Mouse (Mus musculus) MEL (cell line): Measurements from ENCODE around the gene Slc7a5. TPM values are rescaled to one million over a fixed set of nuclear protein-coding genes. Genes with fewer than 3 reads are reported as not detected.

Experiments used
- DNase-seq: peaks from one replicate; pipeline ENCODE4 v3.0.0; 2011; ENCODE audit warnings: low read depth, low spot score
- H3K27ac ChIP-seq: 2 replicates; pipeline ENCODE4 v1.5.1; 2012; ENCODE audit warnings: low read depth, mild to moderate bottlenecking, control low read depth, low read length, moderate library complexity; ENCODE audit not compliant: control insufficient read depth
- H3K27me3 ChIP-seq, 2 experiments: fragments of 150-350 bp in 1 of 2; sonication (generic) in 1 of 2; 2 replicates each; pipeline ENCODE4 v1.6.1; 2012; ENCODE audit warnings: low read length in 2 of 2, mild to moderate bottlenecking in 2 of 2, improper control_type of control experiment in 1 of 2, moderate library complexity in 1 of 2; ENCODE audit not compliant: insufficient read depth in 2 of 2, control insufficient read depth in 1 of 2
- H3K36me3 ChIP-seq, 2 experiments: 2 replicates each; pipeline ENCODE4 v1.6.1; 2012 to 2014; ENCODE audit warnings: low read length in 2 of 2, improper control_type of control experiment in 1 of 2, inconsistent platforms in 1 of 2, mild to moderate bottlenecking in 1 of 2; ENCODE audit not compliant: insufficient read depth in 2 of 2, control insufficient read depth in 1 of 2
- H3K4me1 ChIP-seq, 2 experiments: fragments of 150-350 bp in 1 of 2; sonication (generic) in 1 of 2; 2 replicates each; pipeline ENCODE4 v1.6.1; 2012; ENCODE audit warnings: low read length in 2 of 2, improper control_type of control experiment in 1 of 2, mild to moderate bottlenecking in 1 of 2; ENCODE audit not compliant: insufficient read depth in 2 of 2, control insufficient read depth in 1 of 2
- H3K4me3 ChIP-seq, 2 experiments: fragments of 150-350 bp in 1 of 2; sonication (generic) in 1 of 2; 2 replicates each; pipeline ENCODE4 v1.5.1; 2012; ENCODE audit warnings: low read depth in 2 of 2, low read length in 2 of 2, mild to moderate bottlenecking in 2 of 2, moderate library complexity in 2 of 2, control low read depth in 1 of 2, improper control_type of control experiment in 1 of 2; ENCODE audit not compliant: control insufficient read depth in 1 of 2, insufficient read depth in 1 of 2
- H3K79me2 ChIP-seq: 2 replicates; pipeline ENCODE4 v1.6.1; 2012; ENCODE audit warnings: mild to moderate bottlenecking, low read length, moderate library complexity; ENCODE audit not compliant: control insufficient read depth, poor library complexity, insufficient read depth
- H3K9ac ChIP-seq: 2 replicates; pipeline ENCODE4 v1.6.1; 2012; ENCODE audit warnings: low read depth, mild to moderate bottlenecking, control low read depth, low read length, moderate library complexity; ENCODE audit not compliant: control insufficient read depth, poor library complexity, severe bottlenecking
- H3K9me3 ChIP-seq: fragments of 150-350 bp; sonication (generic); replicated peaks from 2 replicates; pipeline ENCODE4 v1.6.1; 2012; ENCODE audit warnings: mild to moderate bottlenecking, low read length, improper control_type of control experiment, moderate library complexity; ENCODE audit not compliant: insufficient read depth
- BHLHE40 ChIP-seq: IDR thresholded peaks from 2 replicates; pipeline ENCODE4 v1.6.1; 2012; ENCODE audit warnings: low read depth, mild to moderate bottlenecking, inconsistent platforms, low read length, improper control_type of control experiment, borderline replicate concordance
- CHD1 ChIP-seq: IDR thresholded peaks from 2 replicates; pipeline ENCODE4 v1.6.1; 2012; ENCODE audit warnings: low read depth, mild to moderate bottlenecking, inconsistent platforms, low read length, improper control_type of control experiment
- CHD2 ChIP-seq: IDR thresholded peaks from 2 replicates; pipeline ENCODE4 v1.6.1; 2011; ENCODE audit warnings: low read length, improper control_type of control experiment
- CTCF ChIP-seq, 3 experiments: IDR thresholded peaks in 2 of 3; conservative IDR thresholded peaks in 1 of 3; 2 replicates each; pipeline ENCODE4 v1.5.1; 2011 to 2012; ENCODE audit warnings: low read length in 3 of 3, low read depth in 2 of 3, mild to moderate bottlenecking in 2 of 3, improper control_type of control experiment in 1 of 3, inconsistent platforms in 1 of 3, mixed read lengths in 1 of 3, moderate library complexity in 1 of 3; ENCODE audit not compliant: control insufficient read depth in 1 of 3, insufficient read depth in 1 of 3, poor library complexity in 1 of 3, severe bottlenecking in 1 of 3
- E2F4 ChIP-seq: IDR thresholded peaks from 2 replicates; pipeline ENCODE4 v1.6.1; 2011; ENCODE audit warnings: low read depth, low read length, improper control_type of control experiment, borderline replicate concordance
- ELF1 ChIP-seq: IDR thresholded peaks from 2 replicates; pipeline ENCODE4 v1.6.1; 2014; ENCODE audit warnings: low read depth, mild to moderate bottlenecking, inconsistent platforms, low read length, improper control_type of control experiment, moderate library complexity
- EP300 ChIP-seq, 2 experiments: IDR thresholded peaks; 2 replicates each; pipeline ENCODE4 v1.6.1; 2011; ENCODE audit warnings: improper control_type of control experiment in 2 of 2, low read length in 2 of 2, low read depth in 1 of 2, mild to moderate bottlenecking in 1 of 2
- ETS1 ChIP-seq: IDR thresholded peaks from 2 replicates; pipeline ENCODE4 v1.6.1; 2012; ENCODE audit warnings: low read depth, mild to moderate bottlenecking, inconsistent platforms, low read length, improper control_type of control experiment, moderate library complexity
- GABPA ChIP-seq: IDR thresholded peaks from 2 replicates; pipeline ENCODE4 v1.6.1; 2012; ENCODE audit warnings: low read depth, mild to moderate bottlenecking, inconsistent platforms, low read length, improper control_type of control experiment, moderate library complexity
- GATA1 ChIP-seq: IDR thresholded peaks from 2 replicates; pipeline ENCODE4 v1.6.1; 2011; ENCODE audit warnings: low read depth, low read length, improper control_type of control experiment
- HCFC1 ChIP-seq: IDR thresholded peaks from 2 replicates; pipeline ENCODE4 v1.6.1; 2012; ENCODE audit warnings: low read depth, mild to moderate bottlenecking, inconsistent platforms, low read length, improper control_type of control experiment, moderate library complexity
- JUND ChIP-seq: IDR thresholded peaks from 2 replicates; pipeline ENCODE4 v1.6.1; 2011; ENCODE audit warnings: low read depth, mild to moderate bottlenecking, improper control_type of control experiment, low read length
- KAT2A ChIP-seq: conservative IDR thresholded peaks from 2 replicates; pipeline ENCODE4 v1.6.1; 2012; ENCODE audit warnings: low read depth, low read length, improper control_type of control experiment, inconsistent platforms
- MAFK ChIP-seq: IDR thresholded peaks from 2 replicates; pipeline ENCODE4 v1.6.1; 2011; ENCODE audit warnings: low read depth, mild to moderate bottlenecking, low read length, improper control_type of control experiment, borderline replicate concordance
- MAX ChIP-seq: IDR thresholded peaks from 2 replicates; pipeline ENCODE4 v1.6.1; 2011; ENCODE audit warnings: low read length, improper control_type of control experiment
- MAZ ChIP-seq: IDR thresholded peaks from 2 replicates; pipeline ENCODE4 v1.6.1; 2012; ENCODE audit warnings: low read depth, mild to moderate bottlenecking, inconsistent platforms, low read length, improper control_type of control experiment
- MEF2A ChIP-seq: IDR thresholded peaks from 2 replicates; pipeline ENCODE4 v1.6.1; 2014; ENCODE audit warnings: low read depth, mild to moderate bottlenecking, inconsistent platforms, low read length, improper control_type of control experiment; ENCODE audit not compliant: poor library complexity, insufficient replicate concordance, severe bottlenecking; ENCODE audit errors: extremely low read depth
- MXI1 ChIP-seq: IDR thresholded peaks from 2 replicates; pipeline ENCODE4 v1.6.1; 2011; ENCODE audit warnings: mild to moderate bottlenecking, low read depth, low read length, improper control_type of control experiment
- MYB ChIP-seq: IDR thresholded peaks from 2 replicates; pipeline ENCODE4 v1.6.1; 2011; ENCODE audit warnings: mild to moderate bottlenecking, low read depth, low read length, improper control_type of control experiment
- MYC ChIP-seq: IDR thresholded peaks from 2 replicates; pipeline ENCODE4 v1.6.1; 2011; ENCODE audit warnings: low read depth, mild to moderate bottlenecking, low read length, improper control_type of control experiment, moderate library complexity
- NELFE ChIP-seq: IDR thresholded peaks from 2 replicates; pipeline ENCODE4 v1.6.1; 2011; ENCODE audit warnings: low read depth, low read length, improper control_type of control experiment
- NRF1 ChIP-seq: IDR thresholded peaks from 2 replicates; pipeline ENCODE4 v1.6.1; 2014; ENCODE audit warnings: low read depth, mild to moderate bottlenecking, inconsistent platforms, low read length, improper control_type of control experiment, moderate library complexity; ENCODE audit not compliant: poor library complexity, insufficient read depth, severe bottlenecking
- POLR2A ChIP-seq, 2 experiments: IDR thresholded peaks; 2 replicates each; pipeline ENCODE4 v1.6.1; 2011 to 2012; ENCODE audit warnings: low read length in 2 of 2, mild to moderate bottlenecking in 2 of 2, control low read depth in 1 of 2, improper control_type of control experiment in 1 of 2, low read depth in 1 of 2, moderate library complexity in 1 of 2; ENCODE audit not compliant: control insufficient read depth in 1 of 2, insufficient read depth in 1 of 2, poor library complexity in 1 of 2
- POLR2AphosphoS5 ChIP-seq: IDR thresholded peaks from 2 replicates; pipeline ENCODE4 v1.6.1; 2012; ENCODE audit warnings: low read depth, borderline replicate concordance, mild to moderate bottlenecking, inconsistent platforms, low read length, moderate library complexity, mixed read lengths
- RAD21 ChIP-seq: IDR thresholded peaks from 2 replicates; pipeline ENCODE4 v1.6.1; 2011; ENCODE audit warnings: mild to moderate bottlenecking, low read depth, low read length, improper control_type of control experiment
- RCOR1 ChIP-seq: IDR thresholded peaks from 2 replicates; pipeline ENCODE4 v1.6.1; 2012; ENCODE audit warnings: low read depth, mild to moderate bottlenecking, inconsistent platforms, low read length, improper control_type of control experiment
- SIN3A ChIP-seq: IDR thresholded peaks from 2 replicates; pipeline ENCODE4 v1.6.1; 2012; ENCODE audit warnings: low read length, improper control_type of control experiment, inconsistent platforms
- SMC3 ChIP-seq: IDR thresholded peaks from 2 replicates; pipeline ENCODE4 v1.6.1; 2011; ENCODE audit warnings: low read depth, low read length, improper control_type of control experiment
- TAL1 ChIP-seq: IDR thresholded peaks from 2 replicates; pipeline ENCODE4 v1.6.1; 2012; ENCODE audit warnings: mild to moderate bottlenecking, inconsistent platforms, low read length, moderate library complexity, mixed read lengths
- TBP ChIP-seq: IDR thresholded peaks from 2 replicates; pipeline ENCODE4 v1.8.0; 2011; ENCODE audit warnings: low read depth, low read length, improper control_type of control experiment
- TCF12 ChIP-seq: IDR thresholded peaks from 2 replicates; pipeline ENCODE4 v1.6.1; 2014; ENCODE audit warnings: low read depth, mild to moderate bottlenecking, inconsistent platforms, low read length, improper control_type of control experiment, moderate library complexity
- UBTF ChIP-seq: IDR thresholded peaks from 2 replicates; pipeline ENCODE4 v1.6.1; 2012; ENCODE audit warnings: low read depth, mild to moderate bottlenecking, inconsistent platforms, low read length, improper control_type of control experiment, moderate library complexity, borderline replicate concordance; ENCODE audit not compliant: insufficient read depth
- USF1 ChIP-seq: IDR thresholded peaks from 2 replicates; pipeline ENCODE4 v1.6.1; 2014; ENCODE audit warnings: low read depth, mild to moderate bottlenecking, inconsistent platforms, low read length, improper control_type of control experiment, moderate library complexity
- USF2 ChIP-seq, 2 experiments: IDR thresholded peaks; 2 replicates each; pipeline ENCODE4 v1.6.1; 2011 to 2012; ENCODE audit warnings: improper control_type of control experiment in 2 of 2, low read length in 2 of 2, borderline replicate concordance in 1 of 2, inconsistent platforms in 1 of 2, low read depth in 1 of 2, mild to moderate bottlenecking in 1 of 2; ENCODE audit not compliant: insufficient read depth in 1 of 2
- ZC3H11A ChIP-seq: IDR thresholded peaks from 2 replicates; pipeline ENCODE4 v1.6.1; 2012; ENCODE audit warnings: low read depth, mild to moderate bottlenecking, inconsistent platforms, low read length, improper control_type of control experiment
- ZKSCAN1 ChIP-seq: IDR thresholded peaks from 2 replicates; pipeline ENCODE4 v1.6.1; 2012; ENCODE audit warnings: low read depth, mild to moderate bottlenecking, inconsistent platforms, low read length, improper control_type of control experiment, moderate library complexity
- ZMIZ1 ChIP-seq: IDR thresholded peaks from 2 replicates; pipeline ENCODE4 v1.6.1; 2012; ENCODE audit warnings: low read depth, mild to moderate bottlenecking, inconsistent platforms, low read length, improper control_type of control experiment, moderate library complexity
- ZNF384 ChIP-seq: IDR thresholded peaks from 2 replicates; pipeline ENCODE4 v1.6.1; 2012; ENCODE audit warnings: low read depth, mild to moderate bottlenecking, inconsistent platforms, low read length, improper control_type of control experiment
- polyA plus RNA-seq, 2 experiments: library from polyadenylated mRNA; stranded (reverse) in 1 of 2; unstranded in 1 of 2; fragments of >175 nt in 1 of 2; fragments of >200 nt in 1 of 2; gene quantifications; 2 replicates each; pipeline versions ENCODE4 v1.2.1 to v1.2.4; 2012; ENCODE audit warnings: low replicate concordance in 2 of 2, low read depth in 1 of 2; ENCODE audit not compliant: insufficient read length in 2 of 2, insufficient read depth in 1 of 2, missing spikeins in 1 of 2
- total RNA-seq: library from RNA; depleted of rRNA; stranded (reverse); fragments of 300-350 nt; gene quantifications from 2 replicates; pipeline ENCODE4 v1.2.3, GENCODE M21; 2012

Slc7a5 gene
- total and polyA plus RNA-seq, 3 experiments, result 55.0 to 263 (median 108) TPM

DNA sequence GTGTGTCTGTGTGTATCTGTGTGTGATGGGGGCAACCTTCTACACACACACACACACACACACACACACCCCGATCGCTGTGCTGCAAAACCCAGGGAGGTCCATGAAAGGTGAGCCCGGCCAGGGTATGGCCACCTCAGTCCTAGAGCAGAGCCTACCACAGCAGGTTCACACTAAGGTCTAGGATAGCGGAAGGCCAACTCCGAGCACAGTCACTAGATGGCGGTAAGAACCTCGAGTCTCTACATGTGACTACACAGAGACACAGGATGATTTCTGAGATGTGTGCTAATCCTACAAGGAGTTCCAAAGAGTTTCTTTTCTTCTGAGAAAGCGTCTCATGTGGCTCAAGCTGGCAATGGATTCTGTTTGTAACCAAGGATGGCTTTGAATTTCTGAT is 19.8 kb upstream of the Slc7a5 start:
- peaks cover 0 to 6% of the 10 kb centered on the region in 2 experiments; a peak in 2 of 4 replicates for H3K36me3 ChIP-seq
- H3K4me1 ChIP-seq, result peaks cover 5 to 8% of the 10 kb centered on the region in 2 experiments
- no peaks in the 10 kb centered on the region for H3K9me3 ChIP-seq
- H3K79me2 ChIP-seq, result no peaks in the 10 kb centered on the region
- H3K27ac ChIP-seq, result no peak overlapping the region
- no peaks in the 10 kb centered on the region for H3K27me3 ChIP-seq
- H3K9ac ChIP-seq, result no peak overlapping the region
- DNase-seq, result peak; percentile 86
- no peak overlapping the region for H3K4me3 ChIP-seq
- no peak for TF ChIP-seq POLR2A (IDR thresholded peaks at IDR 0.05; ENCODE audit: control insufficient read depth in 1 of 2, insufficient read depth in 1 of 2, low read depth in 1 of 2, low read length in 2 of 2, poor library complexity in 1 of 2)
- TF ChIP-seq CHD1, result no peak
- no peak for TF ChIP-seq TBP
- TF ChIP-seq BHLHE40, result no peak
- TF ChIP-seq ZKSCAN1, result no peak
- TF ChIP-seq ETS1, result no peak
- peak; percentile 63 to 86 (median 73) for TF ChIP-seq CTCF (IDR thresholded peaks at IDR 0.05 in 2 of 3, conservative IDR thresholded peaks at IDR 0.05 in 1 of 3; ENCODE audit: control insufficient read depth in 1 of 3, insufficient read depth in 1 of 3, low read depth in 2 of 3, low read length in 3 of 3, poor library complexity in 1 of 3, severe bottlenecking in 1 of 3)
- TF ChIP-seq TCF12, result peak; percentile 17; the same call in 1 of the 2 replicates
- TF ChIP-seq MAX, result peak; percentile 78
- TF ChIP-seq ELF1, result peak; percentile 37; the same call in 1 of the 2 replicates
- 0 out of 2 replicates have a peak, but pooled peaks have one; percentile 18 for TF ChIP-seq HCFC1
- TF ChIP-seq EP300 (IDR thresholded peaks at IDR 0.05; ENCODE audit: low read depth in 1 of 2, low read length in 2 of 2), result no peak
- TF ChIP-seq SIN3A, result peak; percentile 33; the same call in 1 of the 2 replicates
- TF ChIP-seq POLR2AphosphoS5, result no peak
- no peak for TF ChIP-seq CHD2
- TF ChIP-seq ZMIZ1, result no peak
- peak; percentile 63; the same call in 1 of the 2 replicates for TF ChIP-seq MXI1
- no peak for TF ChIP-seq USF2 (IDR thresholded peaks at IDR 0.05; ENCODE audit: borderline replicate concordance in 1 of 2, insufficient read depth in 1 of 2, low read depth in 1 of 2, low read length in 2 of 2)
- TF ChIP-seq SMC3, result peak; percentile 65
- no peak for TF ChIP-seq GATA1
- no peak for TF ChIP-seq NRF1
- peak; percentile 38 for TF ChIP-seq ZC3H11A
- no peak for TF ChIP-seq KAT2A
- TF ChIP-seq MEF2A, result no peak
- TF ChIP-seq RAD21, result peak; percentile 67
- TF ChIP-seq MYB, result no peak
- no peak for TF ChIP-seq MAFK
- TF ChIP-seq JUND, result no peak
- TF ChIP-seq UBTF, result no peak
- TF ChIP-seq MAZ, result no peak
- TF ChIP-seq TAL1, result no peak
- TF ChIP-seq GABPA, result no peak
- TF ChIP-seq USF1, result peak; percentile 70; the same call in 1 of the 2 replicates
- TF ChIP-seq ZNF384, result no peak
- no peak for TF ChIP-seq E2F4
- TF ChIP-seq RCOR1, result no peak
- TF ChIP-seq NELFE, result no peak
- peak; percentile 91 for TF ChIP-seq MYC
